Mouse (Mus musculus) megakaryocyte, adult 5-6 weeks (primary cell): ENCODE measurements at regions not wholly inside any gene's neighbourhood (a gene's known extent, or its start where the extent isn't known, plus 50 kb on each side); places are given as distances from the start of the nearest gene placed in this dataset.
A peak's percentile ranks its signal among the peaks of the same experiment; 100 is the strongest.

Source experiments
- ATAC-seq: 2 replicates; pipeline ENCODE4 v1.8.0; 2016; ENCODE audit warnings: mild to moderate bottlenecking, inconsistent platforms; ENCODE audit not compliant: poor library complexity, severe bottlenecking

DNA sequence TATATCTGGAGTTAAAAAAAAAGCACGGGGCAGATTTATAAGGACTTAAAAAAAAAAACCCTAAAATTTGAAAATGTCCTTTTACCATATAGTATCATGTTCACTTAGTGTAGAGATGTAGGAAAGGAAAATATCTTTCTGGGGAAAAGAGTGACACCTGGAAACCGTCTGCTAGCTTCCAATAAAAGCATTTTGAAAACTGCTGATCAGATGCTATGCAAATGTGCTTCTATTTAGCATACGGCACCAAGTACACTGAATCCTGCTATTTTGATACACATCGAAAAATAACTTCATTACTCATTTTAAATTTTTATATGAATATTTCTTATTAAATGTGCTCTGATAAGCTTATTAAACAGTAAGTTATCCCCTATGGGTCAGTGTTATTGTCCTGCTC, 148.1 kb upstream of the Rasa1 start:
- no peak for ATAC-seq

DNA sequence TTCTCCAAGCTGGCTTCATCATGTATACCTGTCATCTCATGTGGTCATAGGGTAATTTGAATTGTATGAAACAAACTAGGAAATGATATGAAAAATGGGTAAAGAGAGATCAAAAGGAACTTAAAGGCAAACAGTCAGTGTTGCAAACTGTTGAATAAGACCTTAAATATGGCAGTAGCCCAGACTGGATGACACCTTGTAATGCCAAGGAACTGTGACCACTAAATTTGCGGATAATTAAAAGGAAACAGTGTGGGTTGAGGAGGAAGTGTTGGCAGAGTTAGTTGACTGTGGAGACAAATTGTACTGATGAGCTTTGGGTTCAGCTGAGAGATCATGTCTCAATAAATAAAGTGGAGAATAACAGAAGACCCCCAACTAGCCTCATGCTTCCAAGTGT, 147.3 kb upstream of the Rasa1 start:
- no peak for ATAC-seq

GRCm38 (mm10) chr13:85430821-85431220, 141.9 kb upstream of the Rasa1 start:
- ATAC-seq, result no peak

- peak; percentile 85 for ATAC-seq
These were observed 141.1 kb upstream of the Rasa1 start for GRCm38 (mm10) chr13:85430040-85430439.

- no peak for ATAC-seq
These were observed 129.7 kb upstream of the Rasa1 start for GRCm38 (mm10) chr13:85418671-85419070.

DNA sequence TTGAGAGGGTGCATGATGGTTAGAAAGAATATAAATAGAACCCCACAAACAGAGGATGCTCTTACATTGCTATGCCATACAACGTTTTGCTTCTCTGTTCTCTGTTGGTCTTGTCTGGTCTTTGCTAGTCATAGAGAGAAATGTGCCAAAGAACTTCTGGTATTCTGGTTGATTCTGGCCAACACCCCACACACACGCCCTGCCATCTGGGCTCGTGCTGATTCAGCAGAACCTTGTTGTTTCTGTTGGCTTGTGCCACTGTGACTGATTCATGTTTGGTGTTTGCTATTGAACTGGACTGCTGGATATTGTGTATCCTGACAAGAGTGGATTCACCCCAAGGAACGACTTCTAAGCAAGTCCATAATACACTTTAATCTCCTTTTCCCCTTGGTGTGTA, 126.0 kb upstream of the Rasa1 start:
- ATAC-seq, result no peak

DNA sequence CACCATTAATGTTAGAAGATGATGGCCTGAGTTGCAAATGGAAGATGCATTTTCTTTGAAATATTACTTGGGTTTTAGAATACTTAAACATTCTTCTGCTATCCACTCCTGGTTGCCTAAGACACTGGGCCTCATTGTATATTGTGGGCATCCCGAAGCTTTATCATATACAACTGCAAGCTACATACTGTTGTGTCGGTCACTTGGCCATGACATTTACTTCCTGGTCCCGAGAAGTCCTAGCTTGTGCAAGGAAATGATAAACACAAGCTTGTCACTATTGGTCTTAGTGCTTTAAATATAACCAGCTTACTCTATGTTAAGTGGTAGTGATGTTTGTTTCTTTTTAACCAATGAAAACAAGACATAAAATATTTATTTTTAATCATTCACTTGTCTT, 122.4 kb upstream of the Rasa1 start:
- no peak for ATAC-seq

GRCm38 (mm10) chr13:85398834-85399233, 109.9 kb upstream of the Rasa1 start:
- ATAC-seq, result peak; percentile 21; the same call in 1 of the 2 replicates

GRCm38 (mm10) chr13:85376338-85376998, 87.5 kb upstream of the Rasa1 start:
- no peak; the same call in 1 of the 2 replicates for ATAC-seq

GRCm38 (mm10) chr13:85359621-85360020, 70.7 kb upstream of the Rasa1 start:
- ATAC-seq, result no peak

DNA sequence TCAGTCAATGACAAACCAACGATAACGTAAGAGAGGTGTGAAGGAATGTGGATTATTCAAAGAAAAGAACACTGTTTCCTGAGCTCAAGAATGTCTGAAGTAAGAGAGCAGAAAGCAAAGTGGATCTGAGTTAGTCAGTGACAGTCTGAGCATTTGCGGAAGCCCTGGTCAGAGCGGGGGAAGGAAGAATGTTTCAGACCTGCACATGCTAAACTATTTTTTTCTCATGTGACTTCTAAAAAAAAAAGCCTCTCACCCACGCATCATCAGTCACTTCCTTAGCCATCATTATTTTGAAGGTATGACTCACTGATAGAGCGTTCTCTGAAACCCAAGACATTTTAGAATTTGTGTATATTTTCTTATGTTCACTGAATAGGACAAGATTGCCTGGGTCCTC, 70.2 kb upstream of the Rasa1 start:
- no peak for ATAC-seq

- ATAC-seq, result no peak
These were observed 63.1 kb upstream of the Rasa1 start for GRCm38 (mm10) chr13:85352061-85352460.
